Mouse (Mus musculus) ES-Bruce4 (cell line): Measurements from ENCODE around the gene Usp39. TPM values are rescaled to one million over a fixed set of nuclear protein-coding genes. Genes with fewer than 3 reads are reported as not detected.
A peak's percentile ranks its signal among the peaks of the same experiment; 100 is the strongest.

ENCODE experiments used
- H3K27ac ChIP-seq: 2 replicates; pipeline ENCODE4 v1.5.1; 2012; ENCODE audit warnings: low read length, inconsistent platforms; ENCODE audit not compliant: insufficient read depth
- H3K27me3 ChIP-seq: 2 replicates; pipeline ENCODE4 v1.6.1; 2012; ENCODE audit warnings: mild to moderate bottlenecking, low read length, inconsistent platforms; ENCODE audit not compliant: control insufficient read depth, poor library complexity, insufficient read depth, severe bottlenecking
- H3K36me3 ChIP-seq: 2 replicates; pipeline ENCODE4 v1.6.1; 2012; ENCODE audit warnings: inconsistent platforms, mild to moderate bottlenecking, low read length, moderate library complexity; ENCODE audit not compliant: control insufficient read depth, poor library complexity, insufficient read depth, severe bottlenecking
- H3K4me1 ChIP-seq: one replicate; pipeline ENCODE4 v1.8.1; 2011; ENCODE audit warnings: low read length; ENCODE audit not compliant: control insufficient read depth, insufficient read depth
- H3K4me3 ChIP-seq: 2 replicates; pipeline ENCODE4 v1.5.1; 2011; ENCODE audit warnings: low read depth, mild to moderate bottlenecking, low read length
- H3K9ac ChIP-seq: 2 replicates; pipeline ENCODE4 v1.6.1; 2012; ENCODE audit warnings: low read depth, mild to moderate bottlenecking, inconsistent platforms; ENCODE audit not compliant: poor library complexity, severe bottlenecking
- H3K9me3 ChIP-seq: replicated peaks from 2 replicates; pipeline ENCODE4 v1.6.1; 2012; ENCODE audit warnings: mild to moderate bottlenecking, low read length, inconsistent platforms; ENCODE audit not compliant: control insufficient read depth, poor library complexity, insufficient read depth, severe bottlenecking
- CTCF ChIP-seq: IDR thresholded peaks from one replicate; pipeline ENCODE4 v1.8.1; 2011; ENCODE audit warnings: low read depth, low read length
- EP300 ChIP-seq: IDR thresholded peaks from 2 replicates; pipeline ENCODE4 v1.6.1; 2011; ENCODE audit warnings: low read depth, low read length; ENCODE audit not compliant: insufficient read depth
- POLR2A ChIP-seq: IDR thresholded peaks from one replicate; pipeline ENCODE4 v1.8.1; 2011; ENCODE audit warnings: low read length; ENCODE audit not compliant: insufficient read depth
- polyA plus RNA-seq: library from polyadenylated mRNA; stranded (reverse); fragments of >200 nt; gene quantifications from 2 replicates; pipeline ENCODE4 v1.2.4, GENCODE M21; 2011; ENCODE audit warnings: low read depth; ENCODE audit not compliant: missing spikeins, insufficient read depth, insufficient read length

Usp39 gene
- polyA plus RNA-seq, 1 experiment: 76.5 TPM

DNA sequence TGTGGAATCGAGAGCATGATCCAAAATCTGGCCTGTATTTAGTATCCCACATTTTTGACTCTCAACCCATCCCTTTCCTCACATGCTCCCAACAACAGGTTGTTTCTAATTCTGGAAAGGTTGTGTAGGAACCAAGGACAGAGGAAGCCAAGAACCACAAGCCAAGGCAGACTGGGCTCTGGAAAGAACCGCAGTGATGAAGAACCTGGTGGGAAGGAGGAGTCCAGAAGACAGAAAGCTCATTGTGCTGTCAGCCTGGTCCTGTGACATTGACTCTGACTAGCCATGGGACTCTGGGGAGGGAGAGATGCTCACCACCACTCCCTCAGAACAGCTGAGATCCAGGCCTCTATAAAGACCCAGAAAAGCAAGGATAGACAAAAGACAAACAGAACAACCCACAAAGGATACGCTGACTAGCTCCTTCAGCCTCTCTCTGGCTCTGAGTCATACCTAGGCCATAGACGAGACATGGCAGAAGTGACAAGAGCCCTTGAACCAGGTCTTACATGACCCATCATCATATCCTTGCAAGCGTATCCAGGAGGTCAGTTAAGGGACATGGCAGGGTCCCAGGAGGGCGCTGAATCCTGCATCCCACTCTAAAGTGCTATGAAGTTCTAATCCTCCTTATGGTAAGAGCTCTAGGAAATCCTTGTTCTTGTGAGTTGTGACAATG, 38.3 kb upstream of the Usp39 start:
- no peak for TF ChIP-seq CTCF
- TF ChIP-seq EP300: no peak
- no peak for TF ChIP-seq POLR2A
- Histone ChIP-seq H3K27me3 (no peaks in the 10 kb centered on the region), H3K27ac (no peak overlapping the region), H3K9ac (no peak overlapping the region), H3K9me3 (no peaks in the 10 kb centered on the region), H3K36me3 (no peaks in the 10 kb centered on the region), H3K4me3 (no peak overlapping the region), H3K4me1 (no peaks in the 10 kb centered on the region)

DNA sequence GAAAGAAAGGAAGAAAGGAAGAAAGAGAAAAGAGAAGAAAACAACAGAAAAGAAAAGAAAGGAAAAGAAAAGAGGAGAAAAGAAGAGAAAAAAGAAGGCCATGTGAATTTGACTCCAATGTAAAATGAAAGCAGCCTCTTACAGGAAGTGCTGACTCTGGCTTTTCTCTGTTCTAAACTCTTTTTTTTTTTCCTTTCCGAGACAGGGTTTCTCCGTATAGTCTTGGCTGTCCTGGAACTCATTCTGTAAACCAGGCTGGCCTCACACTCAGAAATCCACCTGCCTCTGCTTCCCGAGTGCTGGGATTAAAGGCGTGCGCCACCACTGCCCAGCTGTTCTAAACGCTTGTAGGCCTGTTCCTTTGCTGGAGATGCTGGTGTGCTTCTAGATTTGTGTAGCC, 37.5 kb upstream of the Usp39 start:
- no peak overlapping the region for H3K9ac ChIP-seq
- TF ChIP-seq POLR2A (no peak), EP300 (no peak), CTCF (no peak)
- H3K4me1 ChIP-seq: no peaks in the 10 kb centered on the region
- H3K27ac ChIP-seq: no peak overlapping the region
- no peaks in the 10 kb centered on the region for H3K36me3 ChIP-seq
- H3K4me3 ChIP-seq: no peak overlapping the region
- H3K27me3 ChIP-seq: no peaks in the 10 kb centered on the region
- no peaks in the 10 kb centered on the region for H3K9me3 ChIP-seq

DNA sequence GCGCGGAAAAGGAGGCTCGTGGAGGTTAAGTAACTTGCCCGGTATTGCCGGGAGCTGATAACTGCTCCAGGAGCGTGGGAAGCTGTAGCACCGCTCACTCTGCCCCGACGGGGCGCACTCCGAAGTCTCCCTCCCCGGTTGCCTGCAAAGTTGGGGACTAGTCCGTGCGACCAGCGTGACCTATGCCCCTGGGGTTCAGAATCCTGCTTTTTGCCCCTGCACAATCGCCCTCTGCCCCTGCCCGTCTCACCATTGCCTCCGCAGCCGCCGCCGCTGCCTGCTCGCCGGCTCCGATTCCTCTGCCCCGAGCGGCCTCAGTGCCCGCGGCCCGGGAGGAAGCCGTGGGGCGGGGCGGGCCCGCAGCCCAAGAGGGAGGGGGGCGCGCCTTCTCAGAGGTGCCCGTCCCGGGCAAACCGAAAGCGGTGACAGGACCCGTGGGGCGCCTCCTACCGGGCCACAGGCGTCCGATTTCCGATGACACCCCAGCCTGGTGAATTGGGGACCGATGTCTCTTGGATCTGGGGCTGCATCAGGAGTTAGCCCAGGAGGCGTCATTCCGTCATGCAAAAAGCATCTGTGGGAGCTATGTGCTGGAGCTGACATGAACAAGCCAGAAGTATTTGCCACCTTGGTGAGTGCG, 35.3 kb upstream of the Usp39 start, which contains the start of gene Vamp5:
Gene Vamp5, minus strand, starts transcription at position 338 of the 640 bp plus-strand sequence.
- Histone ChIP-seq H3K9ac (peak within 1 kb of the TSS; percentile 44), H3K36me3 (no peaks in the 10 kb centered on the region), H3K4me1 (no peaks in the 10 kb centered on the region), H3K9me3 (no peaks in the 10 kb centered on the region), H3K27ac (no peak within 1 kb of the TSS), H3K27me3 (no peaks in the 10 kb centered on the region), H3K4me3 (peak within 1 kb of the TSS; percentile 58)
- no peak for TF ChIP-seq EP300
- peak; percentile 26 for TF ChIP-seq CTCF
- no peak for TF ChIP-seq POLR2A

- Histone ChIP-seq H3K27me3 (no peaks in the 10 kb centered on the region), H3K4me1 (no peaks in the 10 kb centered on the region), H3K9me3 (no peaks in the 10 kb centered on the region), H3K36me3 (no peaks in the 10 kb centered on the region), H3K9ac (peak overlapping the region; percentile 44), H3K4me3 (peak overlapping the region; percentile 58), H3K27ac (no peak overlapping the region)
- TF ChIP-seq POLR2A (no peak), CTCF (no peak), EP300 (no peak)
These were observed 34.6 kb upstream of the Usp39 start for GRCm38 (mm10) chr6:72379377-72380130.

DNA sequence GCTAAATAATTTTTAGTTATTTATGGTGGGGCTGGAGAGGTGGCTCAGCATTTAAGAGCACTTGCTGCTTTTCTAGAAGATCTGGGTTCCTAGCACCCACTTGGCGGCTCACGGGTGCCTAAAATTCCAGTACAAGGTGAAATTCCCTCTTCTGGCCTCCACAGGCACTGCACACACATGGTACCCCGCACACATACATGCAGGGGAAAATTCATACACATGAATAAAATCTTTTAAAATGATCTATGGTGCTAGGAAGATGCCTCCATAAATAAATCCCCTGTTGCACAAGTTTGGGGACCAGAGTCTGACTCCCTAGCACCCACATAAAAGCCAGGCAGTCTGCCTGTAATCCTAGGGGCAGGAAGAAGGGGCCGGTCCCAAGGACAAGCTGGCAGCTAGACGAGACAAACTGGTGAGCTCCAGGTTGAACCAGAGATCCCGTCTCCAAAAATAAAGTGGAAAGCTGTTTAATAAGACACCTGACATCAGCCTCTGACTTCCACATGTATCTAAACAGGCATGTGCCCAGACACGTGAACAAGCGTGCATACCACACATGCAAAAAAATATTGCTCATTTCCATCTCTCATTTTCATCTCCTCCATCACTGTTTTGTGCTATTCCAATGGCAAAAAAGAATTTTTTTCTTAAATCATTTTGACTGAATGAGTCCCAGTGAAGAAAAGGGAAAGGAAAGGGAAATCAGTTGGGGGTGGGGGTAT, 33.7 kb upstream of the Usp39 start:
- Histone ChIP-seq H3K4me1 (no peaks in the 10 kb centered on the region), H3K9me3 (no peaks in the 10 kb centered on the region), H3K9ac (no peak overlapping the region), H3K4me3 (no peak overlapping the region), H3K36me3 (no peaks in the 10 kb centered on the region), H3K27me3 (no peaks in the 10 kb centered on the region), H3K27ac (no peak overlapping the region)
- no peak for TF ChIP-seq EP300
- TF ChIP-seq CTCF: no peak
- no peak for TF ChIP-seq POLR2A
